11 mouse cellular contexts compared by ENCODE assay signal in genomic region chr12:29349146-29349850, GRCm38 (mm10).
DNase-seq lines count a peak whose midpoint lies in the region; ATAC-seq and TF ChIP-seq lines count a peak whose summit lies in the region.
"Had no signal": no experiment of that assay in that cellular context is flagged by ENCODE, and none has a peak within 500 bp of the region (broad histone marks: within the 10 kb centered on the region; RNA-seq: fewer than 3 reads in every experiment).

No protein-coding gene starts in this region.

- TF ChIP-seq EP300 in heart, postnatal 0 days (IDR thresholded peaks at IDR 0.05; ENCODE audit: low read depth): no peak

- H3K36me3 ChIP-seq in heart, postnatal 0 days (replicated peaks; ENCODE audit: control insufficient read depth, insufficient read depth, low read length): no peaks in the 10 kb centered on the region
- H3K36me3 ChIP-seq in midbrain, embryonic 13.5 days: no peaks in the 10 kb centered on the region
- no peaks in the 10 kb centered on the region for H3K36me3 ChIP-seq in midbrain, embryonic 15.5 days (replicated peaks)
- no peaks in the 10 kb centered on the region for H3K36me3 ChIP-seq in neural tube, embryonic 15.5 days

- ATAC-seq in heart, postnatal 0 days (ENCODE audit: insufficient read depth, low read depth): peak; percentile 34
- no peak for ATAC-seq in midbrain, embryonic 13.5 days
- no peak for ATAC-seq in midbrain, embryonic 15.5 days (replicated peaks)
- no peak for ATAC-seq in neural tube, embryonic 15.5 days (ENCODE audit: low FRiP score)
- ATAC-seq: intestine, embryonic 16.5 days had no signal

- H3K4me2 ChIP-seq in heart, postnatal 0 days (ENCODE audit: low read depth, low read length): no peak overlapping the region
- H3K4me2 ChIP-seq in midbrain, embryonic 13.5 days (replicated peaks): no peak overlapping the region
- no peak overlapping the region for H3K4me2 ChIP-seq in midbrain, embryonic 15.5 days
- no peak overlapping the region for H3K4me2 ChIP-seq in neural tube, embryonic 15.5 days

- DNase-seq in heart, postnatal 0 days (ENCODE audit: low spot score): no peak
- no peak for DNase-seq in heart, adult 11 months
- DNase-seq in cerebellum, postnatal 10 days: peak; percentile 93 to 95
- no peak for DNase-seq in thymus, postnatal 4 days
- DNase-seq: gastrocnemius, postnatal 36 days; thymus, adult 18-20 months had no signal

- TF ChIP-seq CTCF in heart, postnatal 0 days (IDR thresholded peaks at IDR 0.05; ENCODE audit: low read depth): no peak

- H3K27ac ChIP-seq in heart, postnatal 0 days (ENCODE audit: low read depth): peak overlapping the region; percentile 51; the same call in 1 of the 2 replicates
- peak overlapping the region; percentile 51; the same call in 1 of the 2 replicates for H3K27ac ChIP-seq in midbrain, embryonic 13.5 days
- no peak overlapping the region for H3K27ac ChIP-seq in midbrain, embryonic 15.5 days
- H3K27ac ChIP-seq in neural tube, embryonic 15.5 days (replicated peaks): peak overlapping the region; percentile 45; the same call in 1 of the 2 replicates
- H3K27ac ChIP-seq: left cerebral cortex, adult 2 months had no signal

- no peaks in the 10 kb centered on the region for H3K9me3 ChIP-seq in heart, postnatal 0 days (replicated peaks; ENCODE audit: control insufficient read depth, low read length)
- H3K9me3 ChIP-seq in midbrain, embryonic 13.5 days: no peaks in the 10 kb centered on the region
- H3K9me3 ChIP-seq in midbrain, embryonic 15.5 days: no peaks in the 10 kb centered on the region
- no peaks in the 10 kb centered on the region for H3K9me3 ChIP-seq in neural tube, embryonic 15.5 days (replicated peaks)

- no peak overlapping the region for H3K4me3 ChIP-seq in heart, postnatal 0 days (ENCODE audit: low read depth, low read length)
- no peak overlapping the region for H3K4me3 ChIP-seq in midbrain, embryonic 13.5 days (replicated peaks)
- H3K4me3 ChIP-seq in midbrain, embryonic 15.5 days: no peak overlapping the region
- no peak overlapping the region for H3K4me3 ChIP-seq in neural tube, embryonic 15.5 days (replicated peaks)
- H3K4me3 ChIP-seq: left cerebral cortex, adult 2 months had no signal

- no peaks in the 10 kb centered on the region for H3K27me3 ChIP-seq in heart, postnatal 0 days (ENCODE audit: control insufficient read depth, insufficient read depth, low read length)
- no peaks in the 10 kb centered on the region for H3K27me3 ChIP-seq in midbrain, embryonic 13.5 days
- no peaks in the 10 kb centered on the region for H3K27me3 ChIP-seq in midbrain, embryonic 15.5 days (replicated peaks)
- H3K27me3 ChIP-seq in neural tube, embryonic 15.5 days (replicated peaks): no peaks in the 10 kb centered on the region

- 37% methylated on average over 9 of the region's 9 CpGs for WGBS in heart, postnatal 0 days
- WGBS in midbrain, embryonic 13.5 days: 71% methylated on average over 9 of the region's 9 CpGs
- WGBS in midbrain, embryonic 15.5 days: 74% methylated on average over 9 of the region's 9 CpGs
- 44% methylated on average over 9 of the region's 9 CpGs for WGBS in neural tube, embryonic 15.5 days

- H3K4me1 ChIP-seq in heart, postnatal 0 days (ENCODE audit: control insufficient read depth, insufficient read depth): peaks cover 13% of the 10 kb centered on the region
- H3K4me1 ChIP-seq in midbrain, embryonic 13.5 days (replicated peaks): peaks cover 11% of the 10 kb centered on the region
- H3K4me1 ChIP-seq in midbrain, embryonic 15.5 days: peaks cover 11% of the 10 kb centered on the region
- peaks cover 26% of the 10 kb centered on the region for H3K4me1 ChIP-seq in neural tube, embryonic 15.5 days

- no peak overlapping the region for H3K9ac ChIP-seq in heart, postnatal 0 days (replicated peaks; ENCODE audit: low read depth, low read length)
- H3K9ac ChIP-seq in midbrain, embryonic 13.5 days (replicated peaks): no peak overlapping the region
- H3K9ac ChIP-seq in midbrain, embryonic 15.5 days: no peak overlapping the region
- no peak overlapping the region for H3K9ac ChIP-seq in neural tube, embryonic 15.5 days (replicated peaks)

Comparison
In these comparisons a context has a peak if more than half of its experiments do, and no peak if none do; other contexts are left out.
1. DNase-seq: peak in cerebellum, postnatal 10 days (2 of 2); none in heart, postnatal 0 days (single experiment), heart, adult 11 months (single experiment) and thymus, postnatal 4 days (single experiment).